Mouse (Mus musculus): ENCODE measurements around the gene Slc6a4. TPM values are rescaled to one million over a fixed set of nuclear protein-coding genes. Genes with fewer than 3 reads are reported as not detected.

The Slc6a4 gene
- 4.0 and 6.3 TPM in 2 replicates for polyA plus RNA-seq (2012; rRNA removed)

GRCm38 (mm10) chr11:76997916-76998704 is at the start of gene Slc6a4:
TSS of gene Slc6a4 (plus strand) at chr11:76998603.

GRCm38 (mm10) chr11:77078273-77079134 is 80.1 kb downstream of the Slc6a4 start, which contains the start of gene Nsrp1:
TSS of gene Nsrp1 (minus strand) at chr11:77078435.

Other genes starting within 250 kb of the Slc6a4 start
- gene Gosr1, start 235.0 kb upstream of the Slc6a4 start, polyA plus RNA-seq (2012; rRNA removed), result 25.4 and 26.9 TPM in 2 replicates
- gene Cpd, start 151.6 kb upstream of the Slc6a4 start, polyA plus RNA-seq (2012; rRNA removed), result 16.2 and 17.8 TPM in 2 replicates
- gene Tmigd1, start 96.4 kb upstream of the Slc6a4 start, polyA plus RNA-seq (2012; rRNA removed), result 0.08 TPM in 1 of 2 replicates, not detected in the other
- gene Blmh, start 73.8 kb upstream of the Slc6a4 start, polyA plus RNA-seq (2012; rRNA removed), result 67.1 and 68.1 TPM in 2 replicates
- 10.7 and 12.1 TPM in 2 replicates for gene Nsrp1, start 79.8 kb downstream of the Slc6a4 start, polyA plus RNA-seq (2012; rRNA removed)
- 1.8 and 2.3 TPM in 2 replicates for gene Efcab5, start 190.4 kb downstream of the Slc6a4 start, polyA plus RNA-seq (2012; rRNA removed)
- gene Ssh2, start 217.7 kb downstream of the Slc6a4 start, polyA plus RNA-seq (2012; rRNA removed), result 18.9 and 20.1 TPM in 2 replicates

Data from central nervous system, embryonic 14 days (tissue).